Mouse (Mus musculus) limb, embryonic 12.5 days (tissue): Measurements from ENCODE around the gene Otop1. TPM values are rescaled to one million over a fixed set of nuclear protein-coding genes. Genes with fewer than 3 reads are reported as not detected.

ENCODE experiments used
- ATAC-seq: fragments of 200-750 bp; cut with Nextera tagmentation; 2 replicates; pipeline ENCODE4 v1.8.0; 2017; ENCODE audit warnings: low read depth, moderate TSS enrichment; ENCODE audit not compliant: insufficient number of reproducible peaks, insufficient read depth, low FRiP score, low TSS enrichment
- H3K27ac ChIP-seq: fragments of 300-500 bp; sonication (generic); 2 replicates; pipeline ENCODE4 v1.5.1; 2016; ENCODE audit warnings: mild to moderate bottlenecking, moderate library complexity
- H3K27me3 ChIP-seq: fragments of 300-500 bp; sonication (generic); 2 replicates; pipeline ENCODE4 v1.6.1; 2016; ENCODE audit warnings: mild to moderate bottlenecking, moderate library complexity
- H3K36me3 ChIP-seq: fragments of 300-500 bp; sonication (generic); 2 replicates; pipeline ENCODE4 v1.6.1; 2016; ENCODE audit warnings: mild to moderate bottlenecking, moderate library complexity
- H3K4me1 ChIP-seq: fragments of 300-500 bp; sonication (generic); replicated peaks from 2 replicates; pipeline ENCODE4 v1.6.1; 2016
- H3K4me2 ChIP-seq: fragments of 300-500 bp; sonication (generic); 2 replicates; pipeline ENCODE4 v1.6.1; 2016; ENCODE audit warnings: mild to moderate bottlenecking, moderate library complexity
- H3K4me3 ChIP-seq: fragments of 300-500 bp; sonication (generic); replicated peaks from 2 replicates; pipeline ENCODE4 v1.5.1; 2016; ENCODE audit warnings: mild to moderate bottlenecking
- H3K9ac ChIP-seq: fragments of 300-500 bp; sonication (generic); replicated peaks from 2 replicates; pipeline ENCODE4 v1.6.1; 2016; ENCODE audit warnings: mild to moderate bottlenecking, moderate library complexity
- H3K9me3 ChIP-seq: fragments of 300-500 bp; sonication (generic); 2 replicates; pipeline ENCODE4 v1.6.1; 2016; ENCODE audit warnings: mild to moderate bottlenecking, moderate library complexity
- WGBS: fragments of 180-500 bp; shearing (Covaris S2); methylation state at CpG from one replicate; pipeline ENCODE4 v1.1.7; 2016; 5-methylcytosine and 5-hydroxymethylcytosine counted together
- polyA plus RNA-seq: library from polyadenylated mRNA; unstranded; fragments of >200 nt; fragmentation: Nextera tagmentation; extraction: Ambion mirVana; gene quantifications from 2 replicates; pipeline ENCODE4 v1.2.1, GENCODE M21; 2016

Gene Otop1
- polyA plus RNA-seq, 1 experiment from 2014 or later, result 0.13 TPM

- no peak overlapping the region for H3K4me3 ChIP-seq
- 91% methylated on average over 12 of the region's 12 CpGs for WGBS
- ATAC-seq, result no peak
Observed at GRCm38 (mm10) chr5:38301761-38302411, 26.1 kb downstream of the Otop1 start.

GRCm38 (mm10) chr5:38302651-38303050 is 26.9 kb downstream of the Otop1 start:
- no peaks in the 10 kb centered on the region for H3K36me3 ChIP-seq
- H3K9me3 ChIP-seq, result no peaks in the 10 kb centered on the region
- H3K27me3 ChIP-seq, result peaks cover 4% of the 10 kb centered on the region; the same call in 1 of the 2 replicates
- H3K27ac ChIP-seq, result no peak overlapping the region
- ATAC-seq, result no peak
- H3K4me3 ChIP-seq, result no peak overlapping the region
- H3K9ac ChIP-seq, result no peak overlapping the region
- peaks cover 15% of the 10 kb centered on the region for H3K4me1 ChIP-seq
- H3K4me2 ChIP-seq, result no peak overlapping the region
- WGBS, result 62% methylated on average over 12 of the region's 12 CpGs

More at GRCm38 (mm10) chr5:38301761-38302411, 26.1 kb downstream of the Otop1 start:
- Histone ChIP-seq H3K4me2 (no peak overlapping the region), H3K9ac (no peak overlapping the region), H3K27ac (no peak overlapping the region), H3K4me1 (peaks cover 16% of the 10 kb centered on the region), H3K36me3 (no peaks in the 10 kb centered on the region), H3K27me3 (peaks cover 4% of the 10 kb centered on the region; the same call in 1 of the 2 replicates), H3K9me3 (no peaks in the 10 kb centered on the region)

GRCm38 (mm10) chr5:38305241-38305640 is 29.5 kb downstream of the Otop1 start:
- Histone ChIP-seq H3K9me3 (no peaks in the 10 kb centered on the region), H3K4me3 (no peak overlapping the region), H3K27me3 (peaks cover 8% of the 10 kb centered on the region; the same call in 1 of the 2 replicates), H3K27ac (no peak overlapping the region), H3K36me3 (no peaks in the 10 kb centered on the region), H3K9ac (no peak overlapping the region), H3K4me2 (no peak overlapping the region), H3K4me1 (no peaks in the 10 kb centered on the region)
- ATAC-seq, result no peak
- WGBS, result 71% methylated on average over 2 of the region's 2 CpGs

GRCm38 (mm10) chr5:38307255-38308101 is 31.7 kb downstream of the Otop1 start:
- Histone ChIP-seq H3K36me3 (no peaks in the 10 kb centered on the region), H3K27ac (no peak overlapping the region), H3K9me3 (no peaks in the 10 kb centered on the region), H3K4me1 (no peaks in the 10 kb centered on the region), H3K4me3 (peak overlapping the region; percentile 34), H3K9ac (no peak overlapping the region), H3K27me3 (peaks cover 7% of the 10 kb centered on the region; the same call in 1 of the 2 replicates), H3K4me2 (peak overlapping the region; percentile 57)
- 10% methylated on average over 26 of the region's 26 CpGs for WGBS
- ATAC-seq, result peak; percentile 66

- WGBS, result 53% methylated on average over 5 of the region's 5 CpGs
- no peak overlapping the region for H3K9ac ChIP-seq
- H3K27ac ChIP-seq, result no peak overlapping the region
- H3K4me1 ChIP-seq, result no peaks in the 10 kb centered on the region
- no peaks in the 10 kb centered on the region for H3K9me3 ChIP-seq
- no peak overlapping the region for H3K4me3 ChIP-seq
- no peak overlapping the region for H3K4me2 ChIP-seq
- no peaks in the 10 kb centered on the region for H3K36me3 ChIP-seq
- H3K27me3 ChIP-seq, result peaks cover 7% of the 10 kb centered on the region; the same call in 1 of the 2 replicates
- no peak; the same call in 1 of the 2 replicates for ATAC-seq
Observed at GRCm38 (mm10) chr5:38308873-38309272, 33.1 kb downstream of the Otop1 start.

- WGBS, result 67% methylated on average over 3 of the region's 3 CpGs
- ATAC-seq, result no peak
- no peak overlapping the region for H3K4me3 ChIP-seq
- H3K4me1 ChIP-seq, result no peaks in the 10 kb centered on the region
- no peaks in the 10 kb centered on the region for H3K36me3 ChIP-seq
- H3K9ac ChIP-seq, result no peak overlapping the region
- H3K4me2 ChIP-seq, result no peak overlapping the region
- no peak overlapping the region for H3K27ac ChIP-seq
- peaks cover 9% of the 10 kb centered on the region; the same call in 1 of the 2 replicates for H3K27me3 ChIP-seq
- no peaks in the 10 kb centered on the region for H3K9me3 ChIP-seq
Observed at GRCm38 (mm10) chr5:38309795-38310194, 34.0 kb downstream of the Otop1 start.

- Histone ChIP-seq H3K27ac (no peak within 1 kb of the TSS), H3K36me3 (no peaks in the 10 kb centered on the region), H3K4me3 (peak within 1 kb of the TSS; percentile 48), H3K27me3 (peaks cover 71% of the 10 kb centered on the region), H3K4me1 (peaks cover 5% of the 10 kb centered on the region), H3K4me2 (peak within 1 kb of the TSS; percentile 84), H3K9me3 (no peaks in the 10 kb centered on the region), H3K9ac (peak within 1 kb of the TSS; percentile 59)
- ATAC-seq, result 0 out of 2 replicates have a peak, but pooled peaks have one; percentile 20
- 2% methylated on average over 67 of the region's 67 CpGs for WGBS
Observed at GRCm38 (mm10) chr5:38318966-38319786, 43.4 kb downstream of the Otop1 start, which contains the start of gene Drd5. Gene Drd5 (plus strand): TSS chr5:38319367.

- Histone ChIP-seq H3K27me3 (no peaks in the 10 kb centered on the region), H3K9me3 (peaks cover 5% of the 10 kb centered on the region; the same call in 1 of the 2 replicates), H3K4me3 (no peak overlapping the region), H3K4me2 (no peak overlapping the region), H3K27ac (no peak overlapping the region), H3K36me3 (no peaks in the 10 kb centered on the region), H3K4me1 (no peaks in the 10 kb centered on the region), H3K9ac (no peak overlapping the region)
- ATAC-seq, result no peak
- WGBS, result 71% methylated on average over 4 of the region's 4 CpGs
Observed at GRCm38 (mm10) chr5:38333381-38333780, 57.6 kb downstream of the Otop1 start.

- Histone ChIP-seq H3K4me2 (no peak overlapping the region), H3K27ac (no peak overlapping the region), H3K4me1 (no peaks in the 10 kb centered on the region), H3K36me3 (no peaks in the 10 kb centered on the region), H3K9ac (no peak overlapping the region), H3K27me3 (no peaks in the 10 kb centered on the region), H3K9me3 (no peaks in the 10 kb centered on the region), H3K4me3 (no peak overlapping the region)
- ATAC-seq, result no peak
- 24% methylated on average over 1 of the region's 1 CpGs for WGBS
Observed at GRCm38 (mm10) chr5:38334582-38334981, 58.8 kb downstream of the Otop1 start.

- H3K36me3 ChIP-seq, result no peaks in the 10 kb centered on the region
- H3K4me3 ChIP-seq, result no peak overlapping the region
- no peak overlapping the region for H3K9ac ChIP-seq
- 83% methylated on average over 3 of the region's 3 CpGs for whole genome bisulfite sequencing
- H3K27me3 ChIP-seq, result no peaks in the 10 kb centered on the region
- 0 out of 2 replicates have a peak, but pooled peaks cover 2% of the 10 kb centered on the region for H3K4me1 ChIP-seq
- no peak overlapping the region for H3K27ac ChIP-seq
- no peaks in the 10 kb centered on the region for H3K9me3 ChIP-seq
- no peak overlapping the region for H3K4me2 ChIP-seq
- ATAC-seq, result no peak
Observed at GRCm38 (mm10) chr5:38343101-38343500, 67.3 kb downstream of the Otop1 start.
